Mouse (Mus musculus) gastrocnemius, adult 18-20 months (tissue): ENCODE results near the gene Tedc1. TPM values are rescaled to one million over a fixed set of nuclear protein-coding genes. Genes with fewer than 3 reads are reported as not detected.

Experiments used
- DNase-seq: peaks from one replicate; pipeline ENCODE4 v3.0.0; 2021; ENCODE audit warnings: low spot score
- total RNA-seq, 2 experiments: library from RNA; stranded (reverse); gene quantifications; 2 replicates each; pipeline ENCODE4 v1.2.3; 2021

Tedc1 gene
- total RNA-seq, 2 experiments from 2014 or later, result not detected

GRCm38 (mm10) chr12:113201301-113201700 lies 45.1 kb downstream of the Tedc1 start:
- DNase-seq, result no peak

DNA sequence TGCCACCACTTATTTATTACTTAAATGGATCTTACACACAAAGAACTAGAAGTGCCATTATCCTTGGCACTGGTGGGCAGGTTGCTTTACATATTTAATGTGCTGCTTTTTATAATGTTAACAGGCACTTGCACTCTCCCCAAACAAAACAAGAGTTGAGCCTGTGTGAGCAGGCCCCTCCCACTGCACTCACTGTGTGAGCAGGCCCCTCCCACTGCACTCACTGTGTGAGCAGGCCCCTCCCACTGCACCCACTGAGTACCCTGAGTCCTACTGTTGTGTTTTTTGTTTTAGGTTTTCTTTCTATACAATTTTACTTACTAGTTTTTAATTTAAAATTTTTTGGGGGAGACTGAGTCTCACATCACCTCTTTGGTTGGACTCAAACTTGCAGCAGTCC lies 45.8 kb downstream of the Tedc1 start:
- DNase-seq, result no peak

DNA sequence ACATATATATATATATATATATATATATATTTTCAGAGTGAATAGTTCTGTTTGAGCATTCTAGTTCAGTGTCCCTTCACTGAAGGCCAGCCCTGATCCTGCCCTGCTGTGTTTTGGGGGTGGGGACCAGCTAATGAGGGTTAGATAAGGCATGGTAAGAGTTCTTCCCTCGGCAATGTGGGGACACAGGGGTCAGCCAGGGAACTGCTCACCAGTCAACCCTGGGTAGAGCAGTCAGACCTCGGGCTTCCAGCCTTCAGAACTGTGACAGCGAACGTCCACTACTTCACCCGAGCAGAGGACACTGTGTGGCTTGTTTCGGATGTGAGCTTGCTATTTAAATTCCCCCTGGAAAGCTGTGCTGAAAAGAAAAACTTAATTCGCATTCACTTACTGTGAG lies 47.3 kb downstream of the Tedc1 start:
- DNase-seq, result no peak

DNA sequence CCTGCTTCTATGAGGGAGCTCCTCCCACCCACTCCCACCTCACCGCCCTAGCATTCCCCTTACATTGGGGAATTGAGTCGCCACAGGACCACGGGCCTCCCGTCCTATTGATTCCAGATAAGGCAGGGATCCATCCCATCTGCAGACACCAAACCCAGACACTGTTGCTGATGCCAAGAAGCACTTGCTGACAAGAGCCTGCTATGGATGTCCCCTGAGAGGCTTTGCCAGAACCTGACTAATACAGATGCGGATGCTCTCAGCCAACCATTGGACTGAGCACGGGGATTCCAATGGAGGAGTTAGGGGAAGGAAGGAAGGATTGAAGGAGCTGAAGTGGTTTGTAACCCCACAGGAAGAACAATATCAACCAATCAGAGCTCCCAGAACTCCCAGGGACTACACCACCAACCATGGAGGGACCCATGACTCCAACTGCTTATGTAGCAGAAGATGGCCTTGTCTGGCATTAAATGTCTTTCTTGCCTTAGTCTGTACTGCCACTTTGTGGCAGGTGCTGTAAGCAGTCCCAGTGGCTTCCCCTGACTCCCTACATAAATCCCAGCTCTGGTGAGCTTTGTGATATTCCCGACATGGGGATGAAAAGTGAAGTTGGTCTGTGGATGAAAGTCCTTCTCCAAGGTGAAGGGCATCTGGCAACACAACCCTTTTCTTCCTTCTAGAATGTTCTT lies 49.2 kb downstream of the Tedc1 start:
- no peak for DNase-seq

DNA sequence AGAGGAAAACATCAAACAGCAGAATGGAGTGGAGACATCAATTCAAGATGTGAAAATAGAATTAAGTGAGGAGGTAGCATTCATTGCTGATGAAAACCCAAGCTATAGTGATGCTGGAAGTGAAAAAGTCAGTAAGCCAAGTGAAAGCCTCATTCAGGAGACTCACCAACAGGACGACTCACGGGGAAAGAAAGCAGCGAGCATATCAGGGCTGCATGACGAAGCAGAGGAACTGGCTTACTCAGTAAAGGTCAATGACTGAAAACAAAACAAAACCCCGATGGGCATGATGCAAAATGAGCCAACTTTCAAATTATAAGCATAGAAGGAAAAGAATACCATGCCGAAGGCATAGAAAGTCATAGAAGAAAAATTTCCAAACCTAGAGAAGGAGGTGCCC lies 51.5 kb downstream of the Tedc1 start:
- DNase-seq, result no peak

DNA sequence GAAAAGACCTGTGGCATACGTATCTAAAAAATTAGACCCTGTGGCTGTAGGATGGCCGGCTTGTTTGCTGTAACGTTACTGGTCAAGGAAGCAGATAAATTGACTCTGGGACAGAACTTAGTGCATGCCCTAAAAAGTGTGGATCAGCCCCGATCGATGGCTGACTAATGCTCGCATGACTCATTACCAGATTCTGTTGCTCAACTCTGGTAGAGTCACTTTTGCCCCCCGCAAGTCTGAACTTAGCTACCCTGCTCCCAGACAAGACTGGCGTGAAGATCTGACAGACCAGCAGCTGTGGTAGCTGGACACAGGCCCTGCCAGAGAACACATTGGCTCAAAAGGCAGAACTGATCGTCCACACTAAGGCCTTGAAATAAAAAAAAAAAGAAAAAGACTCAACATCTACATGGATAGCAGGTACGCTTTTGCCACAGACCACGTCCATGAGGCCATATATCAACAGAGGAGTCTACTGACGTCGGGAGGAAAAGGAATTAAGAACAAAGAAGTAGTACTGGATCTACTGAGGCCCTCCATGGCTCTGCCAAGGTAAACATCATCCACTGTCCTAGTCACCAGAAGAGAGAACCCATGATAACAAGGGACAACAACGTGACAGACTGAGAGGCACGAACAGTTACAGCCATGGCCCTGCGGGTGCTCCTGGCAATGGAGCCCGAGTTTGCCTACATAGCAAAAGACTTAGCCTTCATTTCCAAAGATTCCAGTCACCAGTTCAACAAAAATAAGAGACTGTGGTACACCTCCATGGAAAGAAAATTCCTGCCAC lies 54.6 kb downstream of the Tedc1 start:
- no peak for DNase-seq

DNA sequence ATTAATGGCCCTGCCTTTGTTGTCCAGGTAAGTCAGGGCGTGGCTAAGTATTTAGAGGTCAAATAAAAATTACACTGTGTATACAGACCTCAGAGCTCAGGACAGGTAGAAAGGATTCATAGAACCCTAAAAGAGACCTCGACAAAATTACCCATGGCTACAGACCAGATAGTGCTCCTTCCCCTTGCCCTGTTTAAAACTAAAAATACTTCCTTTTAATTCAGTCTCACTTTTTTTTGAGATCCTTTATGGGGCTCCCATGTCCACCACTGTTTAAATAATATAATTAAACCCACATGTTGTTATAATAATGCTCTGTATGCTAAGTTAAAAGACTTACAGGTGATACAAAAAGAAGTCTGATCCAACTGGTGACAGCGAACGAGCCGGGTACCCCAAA lies 55.6 kb downstream of the Tedc1 start:
- DNase-seq, result no peak

GRCm38 (mm10) chr12:113212326-113212924 lies 56.2 kb downstream of the Tedc1 start:
- DNase-seq, result no peak

DNA sequence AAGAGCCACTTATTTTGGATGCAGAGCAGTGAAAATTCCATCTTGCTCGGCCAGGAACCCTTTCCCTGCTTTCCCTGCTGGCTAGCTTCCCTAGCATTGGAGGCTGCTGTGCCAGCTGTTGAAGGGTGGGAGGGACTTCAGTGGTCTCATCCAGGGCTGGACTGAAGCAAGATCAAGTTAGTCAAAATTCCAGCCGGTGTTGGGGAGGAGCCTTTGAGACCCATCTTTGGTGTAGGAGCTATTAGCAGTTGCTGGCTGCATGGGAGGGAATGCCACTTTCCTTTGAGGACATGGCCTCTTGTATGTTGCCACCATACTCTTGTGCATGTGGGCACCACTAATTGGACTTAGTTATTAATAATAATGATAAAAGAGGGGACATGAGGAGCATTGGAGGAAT lies 57.0 kb downstream of the Tedc1 start:
- no peak for DNase-seq

GRCm38 (mm10) chr12:113214072-113214808 lies 58.0 kb downstream of the Tedc1 start:
- DNase-seq, result no peak

GRCm38 (mm10) chr12:113214972-113215666 lies 58.9 kb downstream of the Tedc1 start:
- DNase-seq, result no peak

Other genes with a start within 250 kb of the Tedc1 start
- 10 to 100 TPM; 22.1 to 24.0 TPM for gene Jag2, start 226.6 kb upstream of the Tedc1 start, total RNA-seq
- 1 to 10 TPM; 6.5 to 7.6 TPM for gene Nudt14, start 214.3 kb upstream of the Tedc1 start, total RNA-seq
- 10 to 100 TPM; 19.6 to 20.4 TPM for gene Btbd6, start 179.9 kb upstream of the Tedc1 start, total RNA-seq
- gene Brf1, start 155.7 kb upstream of the Tedc1 start, total RNA-seq, result 10 to 100 TPM; 17.8 to 18.5 TPM
- gene Pacs2, start 141.9 kb upstream of the Tedc1 start, total RNA-seq, result 10 to 100 TPM; 33.7 to 35.0 TPM
- under 1 TPM in 1 of 2 experiments, not detected in 1; 0.27 TPM for gene Tex22, start 81.9 kb upstream of the Tedc1 start, total RNA-seq
- gene Mta1, start 58.1 kb upstream of the Tedc1 start, total RNA-seq, result 10 to 100 TPM; 38.0 to 41.7 TPM
- 10 to 100 TPM; 28.2 to 43.8 TPM for gene Crip2, start 16.2 kb upstream of the Tedc1 start, total RNA-seq
- 100 to 1,000 TPM in 1 of 2 experiments, 10 to 100 TPM in 1; 65.3 to 100 TPM for gene Crip1, start 10.1 kb upstream of the Tedc1 start, total RNA-seq
- gene Tmem121, start 29.5 kb downstream of the Tedc1 start, total RNA-seq, result under 1 TPM in 1 of 2 experiments, not detected in 1; 0.14 TPM